Comparison of ENCODE assay signal across 8 mouse cellular contexts in the genomic region with DNA sequence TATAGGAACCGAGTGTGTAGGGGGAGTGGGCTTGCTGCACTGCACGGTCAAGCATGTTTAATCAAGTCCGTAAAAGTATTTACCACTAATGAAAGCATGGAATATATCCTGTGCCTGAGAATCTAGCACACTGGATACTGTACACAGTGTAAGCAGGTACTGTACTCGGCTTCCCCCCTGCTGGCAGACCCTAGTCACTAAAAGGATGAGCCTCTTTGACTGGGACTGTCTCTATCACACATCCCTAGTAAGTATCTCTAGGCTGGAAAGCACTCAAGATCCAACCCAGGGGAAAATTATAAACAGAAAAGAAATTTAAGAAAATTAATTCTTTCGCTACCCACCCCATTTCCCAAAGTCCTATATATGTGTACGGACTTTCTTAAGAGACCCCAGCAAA. TPM values are rescaled to one million over a fixed set of nuclear protein-coding genes. Genes with fewer than 3 reads are reported as not detected.
DNase-seq lines count a peak whose midpoint lies in the region; ATAC-seq and TF ChIP-seq lines count a peak whose summit lies in the region.

No protein-coding gene starts in this region.

- no peaks in the 10 kb centered on the region for H3K36me3 ChIP-seq in spleen, adult 2 months (ENCODE audit: control insufficient read depth, insufficient read depth, low read length)
- H3K36me3 ChIP-seq in neural tube, embryonic 14.5 days (ENCODE audit: control insufficient read depth, insufficient read depth, low read length), result no peaks in the 10 kb centered on the region

- peak overlapping the region; percentile 94 for H3K9ac ChIP-seq in neural tube, embryonic 14.5 days (replicated peaks; ENCODE audit: low read depth, low read length)

- H3K4me1 ChIP-seq in spleen, adult 2 months (ENCODE audit: control insufficient read depth, insufficient read depth, insufficient read length), result peaks cover 13% of the 10 kb centered on the region
- peaks cover 9% of the 10 kb centered on the region; the same call in 1 of the 2 replicates for H3K4me1 ChIP-seq in neural tube, embryonic 14.5 days (ENCODE audit: control insufficient read depth, insufficient read depth, low read length)

- ATAC-seq in neural tube, embryonic 14.5 days (ENCODE audit: low read depth), result no peak

- no peak for TF ChIP-seq POLR2A in spleen, adult 2 months (IDR thresholded peaks at IDR 0.05; ENCODE audit: low read depth, low read length)

- peak; percentile 20 for DNase-seq in adrenal gland, adult 2 months
- DNase-seq in adrenal gland, adult 8-10 months, result no peak
- DNase-seq in spleen, adult 2 months (ENCODE audit: low read depth in 1 of 2, low spot score in 2 of 2), result peak in 1 of 2 experiments; percentile 27
- no peak for DNase-seq in spleen, postnatal 14 days (ENCODE audit: low spot score in 2 of 2)
- peak; percentile 35 for DNase-seq in heart, postnatal 4 days
- peak; percentile 36 for DNase-seq in liver
- DNase-seq in Muller cell, postnatal 12 days (ENCODE audit: inconsistent ontology term), result no peak

- no peak for TF ChIP-seq CTCF in spleen, adult 2 months (IDR thresholded peaks at IDR 0.05; ENCODE audit: extremely low read depth, insufficient read depth, insufficient read length, insufficient replicate concordance)

- no peak overlapping the region for H3K27ac ChIP-seq in spleen, adult 2 months (ENCODE audit: insufficient read depth, low read length)
- H3K27ac ChIP-seq in neural tube, embryonic 14.5 days (ENCODE audit: low read depth, low read length), result no peak overlapping the region

- 46% methylated on average over 6 of the region's 6 CpGs for WGBS in spleen, adult 2 months
- 27% methylated on average over 6 of the region's 6 CpGs for WGBS in neural tube, embryonic 14.5 days

- H3K9me3 ChIP-seq in neural tube, embryonic 14.5 days (ENCODE audit: control insufficient read depth, low read length), result no peaks in the 10 kb centered on the region

- no peaks in the 10 kb centered on the region for H3K27me3 ChIP-seq in spleen, adult 2 months (ENCODE audit: control insufficient read depth, insufficient read depth, low read length)
- no peaks in the 10 kb centered on the region for H3K27me3 ChIP-seq in neural tube, embryonic 14.5 days (ENCODE audit: control insufficient read depth, insufficient read depth, low read length)

- peak overlapping the region; percentile 92 for H3K4me2 ChIP-seq in neural tube, embryonic 14.5 days (ENCODE audit: low read depth, low read length)

- peak overlapping the region; percentile 84; the same call in 1 of the 2 replicates for H3K4me3 ChIP-seq in spleen, adult 2 months (ENCODE audit: extremely low read depth, insufficient read depth, insufficient read length)
- H3K4me3 ChIP-seq in neural tube, embryonic 14.5 days (ENCODE audit: low read depth, low read length), result peak overlapping the region; percentile 95

RNA-seq across cellular contexts. Expression of gene E2f3, which starts 2.8 kb away (rescaled TPM):
- total RNA-seq in adrenal gland, adult 2 months (2021), result 10 to 100 TPM in 1 of 2 experiments, 1 to 10 TPM in 1; 8.4 to 11.6 TPM
- 2.3 and 2.4 TPM in 2 replicates for polyA plus RNA-seq in adrenal gland, adult 2 months (2012; rRNA removed)
- 10 to 100 TPM in 3 of 4 experiments, 1 to 10 TPM in 1; 9.4 to 10.8 (median 10.4) TPM for total RNA-seq in adrenal gland, adult 8-10 months (2022)
- polyA plus RNA-seq in spleen, adult 2 months (2012; rRNA removed), result 2.1 and 2.2 TPM in 2 replicates
- total RNA-seq in heart, postnatal 4 days (2021), result 10 to 100 TPM; 15.9 to 18.4 TPM
- 3.3 and 4.5 TPM in 2 replicates for polyA plus RNA-seq in neural tube, embryonic 14.5 days (2014; fragmentation: Nextera tagmentation; extraction: Ambion mirVana)

Comparison
In these comparisons a context has a peak if more than half of its experiments do, and no peak if none do; other contexts are left out.
1. DNase-seq: peak in adrenal gland, adult 2 months (single experiment), heart, postnatal 4 days (single experiment) and liver (single experiment); none in adrenal gland, adult 8-10 months (single experiment), spleen, postnatal 14 days (0 of 2) and Muller cell, postnatal 12 days (single experiment).